Mouse (Mus musculus): ENCODE results near the gene Tfeb. TPM values are rescaled to one million over a fixed set of nuclear protein-coding genes. Genes with fewer than 3 reads are reported as not detected.

Gene Tfeb
- total and polyA plus RNA-seq, 2 experiments: 5.7 to 15.7 TPM

DNA sequence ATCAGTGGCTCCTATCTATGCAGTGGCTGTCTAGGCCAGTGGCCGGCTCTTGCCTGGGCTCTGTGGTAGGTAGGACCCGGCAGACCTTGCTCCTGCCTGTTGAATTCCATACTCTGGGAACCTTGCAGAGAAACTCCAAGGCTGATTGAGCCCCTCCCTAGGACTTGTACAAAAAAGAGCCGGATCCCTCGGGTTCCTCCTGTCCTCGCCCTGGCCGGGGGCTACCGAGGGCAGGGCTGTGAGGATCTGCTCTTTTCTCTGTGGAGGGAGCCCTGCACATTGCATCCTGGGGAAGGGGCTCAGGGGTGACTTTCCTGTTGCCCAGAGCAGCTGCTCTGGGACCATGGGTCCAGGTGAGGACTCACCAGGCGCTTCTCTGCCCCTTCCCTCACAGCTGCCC, 50.8 kb downstream of the Tfeb start:
- Histone ChIP-seq H3K36me3 (ENCODE audit: control insufficient read depth, insufficient read depth, low read length) (no peaks in the 10 kb centered on the region), H3K4me3 (ENCODE audit: insufficient read depth, low read depth, low read length) (no peak overlapping the region), H3K79me2 (ENCODE audit: control insufficient read depth, insufficient read depth, low read length) (no peaks in the 10 kb centered on the region; the same call in 1 of the 2 replicates), H3K27me3 (ENCODE audit: control insufficient read depth, insufficient read depth, low read length) (no peaks in the 10 kb centered on the region), H3K4me1 (ENCODE audit: control insufficient read depth, insufficient read depth, low read length) (no peaks in the 10 kb centered on the region), H3K9ac (ENCODE audit: low read depth, low read length) (no peak overlapping the region), H3K27ac (replicated peaks; ENCODE audit: insufficient read depth, low read depth, low read length) (no peak overlapping the region)
- no peak for DNase-seq (ENCODE audit: extremely low read depth, low read depth, low spot score)
- TF ChIP-seq POLR2A (IDR thresholded peaks at IDR 0.05; ENCODE audit: extremely low read depth, insufficient read depth, low read length): no peak
- no peak for TF ChIP-seq CTCF (IDR thresholded peaks at IDR 0.05; ENCODE audit: low read depth, low read length)
- 82% methylated on average over 8 of the region's 8 CpGs for WGBS

DNA sequence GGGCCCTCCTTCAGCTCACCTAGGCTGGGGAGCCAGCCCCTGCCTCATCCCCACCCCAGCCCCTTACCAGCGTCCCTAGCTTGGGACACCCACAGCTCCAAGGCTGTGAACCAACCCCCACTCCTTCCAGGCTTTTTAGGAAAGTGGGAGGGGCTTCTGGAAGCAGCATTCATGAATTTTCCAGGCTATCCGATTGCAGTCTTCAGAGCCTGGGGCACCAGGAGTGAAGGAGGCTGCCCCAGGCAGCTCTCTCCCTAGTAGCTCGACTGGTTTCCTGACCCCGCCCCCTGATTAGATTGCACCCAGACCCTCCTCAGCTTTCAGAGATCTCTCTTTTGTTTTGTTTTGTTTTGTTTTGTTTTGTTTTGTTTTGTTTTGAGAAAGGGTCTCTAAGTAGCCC, 51.5 kb downstream of the Tfeb start:
- whole genome bisulfite sequencing: 78% methylated on average over 4 of the region's 4 CpGs
- H3K9ac ChIP-seq (ENCODE audit: low read depth, low read length): no peak overlapping the region
- no peak for TF ChIP-seq CTCF (IDR thresholded peaks at IDR 0.05; ENCODE audit: low read depth, low read length)
- no peak for TF ChIP-seq POLR2A (IDR thresholded peaks at IDR 0.05; ENCODE audit: extremely low read depth, insufficient read depth, low read length)

GRCm38 (mm10) chr17:47788996-47789395, 52.2 kb downstream of the Tfeb start:
- TF ChIP-seq POLR2A (IDR thresholded peaks at IDR 0.05; ENCODE audit: extremely low read depth, insufficient read depth, low read length): no peak
- no peak for TF ChIP-seq CTCF (IDR thresholded peaks at IDR 0.05; ENCODE audit: low read depth, low read length)
- H3K4me3 ChIP-seq (ENCODE audit: insufficient read depth, low read depth, low read length): no peak overlapping the region
- DNase-seq (ENCODE audit: extremely low read depth, low read depth, low spot score): no peak
- WGBS: 95% methylated on average over 6 of the region's 6 CpGs
- no peaks in the 10 kb centered on the region for H3K27me3 ChIP-seq (ENCODE audit: control insufficient read depth, insufficient read depth, low read length)
- H3K4me1 ChIP-seq (ENCODE audit: control insufficient read depth, insufficient read depth, low read length): no peaks in the 10 kb centered on the region
- H3K27ac ChIP-seq (replicated peaks; ENCODE audit: insufficient read depth, low read depth, low read length): no peak overlapping the region
- no peak overlapping the region for H3K9ac ChIP-seq (ENCODE audit: low read depth, low read length)
- H3K79me2 ChIP-seq (ENCODE audit: control insufficient read depth, insufficient read depth, low read length): no peaks in the 10 kb centered on the region; the same call in 1 of the 2 replicates
- H3K36me3 ChIP-seq (ENCODE audit: control insufficient read depth, insufficient read depth, low read length): no peaks in the 10 kb centered on the region

More for the DNA sequence above, 51.5 kb downstream of the Tfeb start:
- no peak for DNase-seq (ENCODE audit: extremely low read depth, low read depth, low spot score)
- Histone ChIP-seq H3K4me3 (ENCODE audit: insufficient read depth, low read depth, low read length) (no peak overlapping the region), H3K27me3 (ENCODE audit: control insufficient read depth, insufficient read depth, low read length) (no peaks in the 10 kb centered on the region), H3K27ac (replicated peaks; ENCODE audit: insufficient read depth, low read depth, low read length) (no peak overlapping the region), H3K4me1 (ENCODE audit: control insufficient read depth, insufficient read depth, low read length) (no peaks in the 10 kb centered on the region), H3K79me2 (ENCODE audit: control insufficient read depth, insufficient read depth, low read length) (no peaks in the 10 kb centered on the region; the same call in 1 of the 2 replicates), H3K36me3 (ENCODE audit: control insufficient read depth, insufficient read depth, low read length) (no peaks in the 10 kb centered on the region)

GRCm38 (mm10) chr17:47792098-47792863, 55.5 kb downstream of the Tfeb start:
- Histone ChIP-seq H3K27ac (replicated peaks; ENCODE audit: insufficient read depth, low read depth, low read length) (no peak overlapping the region), H3K4me3 (ENCODE audit: insufficient read depth, low read depth, low read length) (no peak overlapping the region), H3K9ac (ENCODE audit: low read depth, low read length) (no peak overlapping the region), H3K36me3 (ENCODE audit: control insufficient read depth, insufficient read depth, low read length) (no peaks in the 10 kb centered on the region), H3K4me1 (ENCODE audit: control insufficient read depth, insufficient read depth, low read length) (no peaks in the 10 kb centered on the region), H3K79me2 (ENCODE audit: control insufficient read depth, insufficient read depth, low read length) (no peaks in the 10 kb centered on the region), H3K27me3 (ENCODE audit: control insufficient read depth, insufficient read depth, low read length) (no peaks in the 10 kb centered on the region)
- WGBS: 48% methylated on average over 15 of the region's 15 CpGs
- TF ChIP-seq POLR2A (IDR thresholded peaks at IDR 0.05; ENCODE audit: extremely low read depth, insufficient read depth, low read length) (no peak), CTCF (IDR thresholded peaks at IDR 0.05; ENCODE audit: low read depth, low read length) (peak; percentile 99)
- DNase-seq (ENCODE audit: extremely low read depth, low read depth, low spot score): peak; percentile 36

GRCm38 (mm10) chr17:47793377-47793776, 56.5 kb downstream of the Tfeb start:
- Histone ChIP-seq H3K27me3 (ENCODE audit: control insufficient read depth, insufficient read depth, low read length) (no peaks in the 10 kb centered on the region), H3K4me1 (ENCODE audit: control insufficient read depth, insufficient read depth, low read length) (no peaks in the 10 kb centered on the region), H3K4me3 (ENCODE audit: insufficient read depth, low read depth, low read length) (no peak overlapping the region), H3K9ac (ENCODE audit: low read depth, low read length) (no peak overlapping the region), H3K36me3 (ENCODE audit: control insufficient read depth, insufficient read depth, low read length) (no peaks in the 10 kb centered on the region), H3K27ac (replicated peaks; ENCODE audit: insufficient read depth, low read depth, low read length) (no peak overlapping the region), H3K79me2 (ENCODE audit: control insufficient read depth, insufficient read depth, low read length) (no peaks in the 10 kb centered on the region)
- TF ChIP-seq CTCF (IDR thresholded peaks at IDR 0.05; ENCODE audit: low read depth, low read length) (peak; percentile 99), POLR2A (IDR thresholded peaks at IDR 0.05; ENCODE audit: extremely low read depth, insufficient read depth, low read length) (no peak)
- WGBS: 15% methylated on average over 9 of the region's 9 CpGs
- DNase-seq (ENCODE audit: extremely low read depth, low read depth, low spot score): peak; percentile 45

DNA sequence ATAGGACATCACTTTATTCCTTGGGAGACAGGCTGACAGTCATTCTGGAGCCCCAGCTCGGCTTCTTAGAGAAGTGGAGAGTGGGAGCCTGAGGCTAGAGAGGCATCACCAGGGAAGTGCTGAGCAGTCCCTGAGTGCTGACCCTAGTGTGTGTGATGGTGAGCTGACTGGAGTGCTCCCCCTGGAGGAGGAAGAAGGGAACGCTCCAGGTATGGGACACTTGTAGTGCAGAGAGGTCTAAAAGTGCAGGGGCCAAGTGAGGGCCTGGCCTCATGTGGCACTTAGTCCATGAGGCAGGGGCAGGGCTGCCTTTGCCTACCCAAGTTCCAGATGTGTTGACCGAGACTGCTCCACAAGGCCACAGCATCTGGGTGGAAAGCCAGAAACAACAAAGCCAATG, 58.6 kb downstream of the Tfeb start:
- no peaks in the 10 kb centered on the region for H3K4me1 ChIP-seq (ENCODE audit: control insufficient read depth, insufficient read depth, low read length)
- H3K79me2 ChIP-seq (ENCODE audit: control insufficient read depth, insufficient read depth, low read length): no peaks in the 10 kb centered on the region
- TF ChIP-seq CTCF (IDR thresholded peaks at IDR 0.05; ENCODE audit: low read depth, low read length): peak; percentile 87
- TF ChIP-seq POLR2A (IDR thresholded peaks at IDR 0.05; ENCODE audit: extremely low read depth, insufficient read depth, low read length): no peak
- DNase-seq (ENCODE audit: extremely low read depth, low read depth, low spot score): peak; percentile 26
- no peaks in the 10 kb centered on the region for H3K27me3 ChIP-seq (ENCODE audit: control insufficient read depth, insufficient read depth, low read length)
- no peak overlapping the region for H3K9ac ChIP-seq (ENCODE audit: low read depth, low read length)
- 54% methylated on average over 3 of the region's 3 CpGs for WGBS
- H3K4me3 ChIP-seq (ENCODE audit: insufficient read depth, low read depth, low read length): no peak overlapping the region
- no peaks in the 10 kb centered on the region for H3K36me3 ChIP-seq (ENCODE audit: control insufficient read depth, insufficient read depth, low read length)
- no peak overlapping the region for H3K27ac ChIP-seq (replicated peaks; ENCODE audit: insufficient read depth, low read depth, low read length)
